Comparison of ENCODE assay signal across 1 mouse cellular context in the genomic region with DNA sequence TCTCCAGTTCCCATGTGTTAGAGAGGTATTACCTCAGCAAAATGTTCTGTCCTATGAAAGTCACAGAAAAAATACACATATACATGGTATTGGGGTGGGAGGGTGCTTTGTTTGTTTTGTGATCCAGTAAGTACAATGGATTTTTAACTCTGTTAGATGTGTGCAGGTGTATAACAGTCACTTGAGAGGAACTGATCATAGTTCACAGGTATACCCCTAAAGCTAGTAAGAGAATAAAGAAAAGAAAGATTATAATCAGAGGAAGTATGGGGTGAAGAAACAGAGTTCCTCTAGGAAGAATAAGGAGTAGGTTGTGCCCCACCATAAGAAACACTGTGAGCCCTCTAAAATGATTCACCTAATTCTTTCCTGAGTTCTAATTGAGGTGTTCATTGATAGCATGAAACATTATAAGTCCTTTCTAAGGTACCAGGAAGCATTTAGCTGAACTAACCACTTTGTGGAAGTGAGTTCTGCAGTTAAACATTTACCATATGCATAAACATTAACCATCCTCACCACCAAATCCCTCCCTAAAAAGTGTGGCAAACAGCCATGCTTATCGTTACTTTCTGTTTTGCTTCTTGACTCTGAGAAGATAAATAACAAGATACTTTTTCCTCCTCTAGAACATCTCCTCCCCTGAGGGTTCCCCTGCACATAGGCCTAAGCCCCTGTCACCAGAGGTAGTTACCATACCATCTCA.
TF ChIP-seq lines count a peak whose summit lies in the region.

No protein-coding gene starts in this region.

TF ChIP-seq in MEL, 35 proteins besides CTCF, POLR2A, EP300 and RAD21:
- TF ChIP-seq MXI1 (IDR thresholded peaks at IDR 0.05; ENCODE audit: low read depth, low read length) (0 out of 2 replicates have a peak, but pooled peaks have one; percentile 29), NRF1 (IDR thresholded peaks at IDR 0.05; ENCODE audit: insufficient read depth, low read depth, low read length, poor library complexity, severe bottlenecking) (no peak), GABPA (IDR thresholded peaks at IDR 0.05; ENCODE audit: low read depth, low read length) (no peak), RCOR1 (IDR thresholded peaks at IDR 0.05; ENCODE audit: low read depth, low read length) (no peak), MAZ (IDR thresholded peaks at IDR 0.05; ENCODE audit: low read depth, low read length) (no peak)
